Mouse (Mus musculus) midbrain, embryonic 11.5 days (tissue): Measurements from ENCODE around the gene Cdk4. TPM values are rescaled to one million over a fixed set of nuclear protein-coding genes. Genes with fewer than 3 reads are reported as not detected.

Experiments used
- ATAC-seq: fragments of 200-750 bp; cut with Nextera tagmentation; 2 replicates; pipeline ENCODE4 v1.8.0; 2017; ENCODE audit warnings: moderate TSS enrichment, moderate library complexity; ENCODE audit not compliant: low FRiP score
- DNase-seq: peaks from one replicate; pipeline ENCODE4 v3.0.0; 2015; ENCODE audit warnings: low spot score; ENCODE audit errors: missing footprints
- H3K27ac ChIP-seq: fragments of 300-500 bp; sonication (generic); 2 replicates; pipeline ENCODE4 v1.5.1; 2014; ENCODE audit warnings: low read depth, low read length
- H3K27me3 ChIP-seq: fragments of 300-500 bp; sonication (generic); 2 replicates; pipeline ENCODE4 v1.6.1; 2014; ENCODE audit warnings: mild to moderate bottlenecking, low read length, moderate library complexity, mixed read lengths; ENCODE audit not compliant: control insufficient read depth, insufficient read depth
- H3K36me3 ChIP-seq: fragments of 300-500 bp; sonication (generic); 2 replicates; pipeline ENCODE4 v1.6.1; 2014; ENCODE audit warnings: mild to moderate bottlenecking, low read length, moderate library complexity, mixed read lengths; ENCODE audit not compliant: control insufficient read depth, insufficient read depth
- H3K4me1 ChIP-seq: fragments of 300-500 bp; sonication (generic); 2 replicates; pipeline ENCODE4 v1.6.1; 2014; ENCODE audit warnings: low read length; ENCODE audit not compliant: control insufficient read depth, insufficient read depth
- H3K4me2 ChIP-seq: fragments of 300-500 bp; sonication (generic); 2 replicates; pipeline ENCODE4 v1.6.1; 2014; ENCODE audit warnings: mild to moderate bottlenecking, moderate library complexity
- H3K4me3 ChIP-seq: fragments of 300-500 bp; sonication (generic); 2 replicates; pipeline ENCODE4 v1.5.1; 2014; ENCODE audit warnings: low read depth, low read length
- H3K9ac ChIP-seq: fragments of 300-500 bp; sonication (generic); 2 replicates; pipeline ENCODE4 v1.6.1; 2014; ENCODE audit warnings: low read length
- H3K9me3 ChIP-seq: fragments of 300-500 bp; sonication (generic); 2 replicates; pipeline ENCODE4 v1.6.1; 2016; ENCODE audit warnings: low read length; ENCODE audit not compliant: control insufficient read depth
- WGBS: fragments of 180-500 bp; shearing (Covaris S2); extraction: QIAGEN DNeasy Blood & Tissue Kit; methylation state at CpG from one replicate; pipeline ENCODE4 v1.1.7; 2014; 5-methylcytosine and 5-hydroxymethylcytosine counted together
- polyA plus RNA-seq: library from polyadenylated mRNA; unstranded; fragments of >200 nt; fragmentation: Nextera tagmentation; extraction: Ambion mirVana; gene quantifications from 2 replicates; pipeline ENCODE4 v1.2.1, GENCODE M21; 2014

Cdk4 gene
- 2,818 and 2,848 TPM in 2 replicates for polyA plus RNA-seq

DNA sequence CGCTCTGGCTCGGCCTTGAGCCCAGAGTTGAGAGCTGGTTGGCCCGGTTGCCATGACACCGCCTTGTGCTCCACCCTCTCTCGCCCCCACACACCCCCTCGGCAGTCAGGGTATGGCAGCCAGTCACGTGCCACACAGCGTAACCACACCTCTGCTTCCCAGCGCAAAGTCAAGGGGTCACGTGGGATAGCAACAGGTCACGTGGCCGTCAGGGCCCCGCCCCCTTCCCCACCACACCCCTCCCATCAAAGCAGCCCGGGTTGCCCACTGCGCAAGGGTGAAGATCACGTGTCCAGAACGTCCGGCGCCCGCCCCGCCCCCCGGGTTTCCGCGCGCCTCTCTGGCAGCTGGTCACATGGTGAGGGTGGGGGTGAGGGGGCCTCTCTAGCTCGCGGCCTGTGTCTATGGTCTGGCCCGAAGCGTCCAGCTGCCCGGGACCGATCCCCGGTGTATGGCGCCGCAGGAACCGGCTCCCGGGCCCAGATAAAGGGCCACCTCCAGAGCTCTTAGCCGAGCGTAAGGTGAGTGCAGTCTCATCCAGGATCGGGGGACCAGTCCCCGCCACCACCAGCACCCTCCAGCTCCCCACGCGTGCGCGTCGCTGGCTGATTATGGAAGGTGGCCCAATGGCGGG lies at the start of gene Cdk4:
Gene Cdk4, plus strand, starts transcription at position 296 of the 634 bp plus-strand sequence.
- no peaks in the 10 kb centered on the region for H3K9me3 ChIP-seq
- DNase-seq: peak; percentile 100
- H3K36me3 ChIP-seq: peaks cover 32% of the 10 kb centered on the region
- WGBS: under 1% methylated on average over 46 of the region's 46 CpGs
- peak; percentile 93 for ATAC-seq
- H3K4me3 ChIP-seq: peak within 1 kb of the TSS; percentile 65
- peaks cover 27% of the 10 kb centered on the region for H3K4me1 ChIP-seq
- H3K27ac ChIP-seq: peak within 1 kb of the TSS; percentile 82
- no peaks in the 10 kb centered on the region; the same call in 1 of the 2 replicates for H3K27me3 ChIP-seq
- H3K4me2 ChIP-seq: peak within 1 kb of the TSS; percentile 77
- peak within 1 kb of the TSS; percentile 100 for H3K9ac ChIP-seq

- H3K9ac ChIP-seq: no peak overlapping the region
- ATAC-seq: no peak
- WGBS: 59% methylated on average over 5 of the region's 5 CpGs
- H3K27me3 ChIP-seq: no peaks in the 10 kb centered on the region
- no peaks in the 10 kb centered on the region for H3K4me1 ChIP-seq
- no peak overlapping the region for H3K4me2 ChIP-seq
- H3K27ac ChIP-seq: no peak overlapping the region
- peak; percentile 76 for DNase-seq
- no peak overlapping the region for H3K4me3 ChIP-seq
- H3K9me3 ChIP-seq: no peaks in the 10 kb centered on the region
- no peaks in the 10 kb centered on the region for H3K36me3 ChIP-seq
Measured at GRCm38 (mm10) chr10:127016488-127016887, 46.8 kb upstream of the Cdk4 start.

DNA sequence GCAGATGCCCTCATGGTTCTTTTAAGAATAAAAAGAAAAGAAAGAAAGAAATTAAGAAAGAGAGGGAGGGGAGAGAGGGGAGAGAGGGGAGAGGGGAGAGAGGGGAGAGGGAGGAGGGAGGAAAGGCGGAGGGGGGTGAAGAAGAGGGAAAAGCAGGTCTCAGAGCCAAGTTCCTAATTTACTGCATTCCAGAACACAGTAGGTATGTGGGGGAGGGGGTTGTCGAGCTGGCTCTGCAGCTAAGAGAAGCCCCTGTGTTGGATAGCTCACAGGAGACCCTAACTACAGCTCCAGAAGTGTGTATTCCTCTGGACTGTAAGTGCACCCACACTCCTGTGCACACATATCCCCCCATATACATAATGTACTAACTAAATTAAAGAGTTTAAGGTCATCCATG lies 46.3 kb upstream of the Cdk4 start:
- H3K4me2 ChIP-seq: no peak overlapping the region
- no peaks in the 10 kb centered on the region; the same call in 1 of the 2 replicates for H3K36me3 ChIP-seq
- no peak overlapping the region for H3K4me3 ChIP-seq
- 20% methylated on average over 2 of the region's 2 CpGs for WGBS
- DNase-seq (peak; percentile 81), ATAC-seq (no peak)
- H3K27ac ChIP-seq: no peak overlapping the region
- H3K4me1 ChIP-seq: no peaks in the 10 kb centered on the region
- no peaks in the 10 kb centered on the region for H3K9me3 ChIP-seq
- H3K9ac ChIP-seq: no peak overlapping the region
- H3K27me3 ChIP-seq: no peaks in the 10 kb centered on the region

GRCm38 (mm10) chr10:127018422-127018821 lies 44.9 kb upstream of the Cdk4 start:
- Histone ChIP-seq H3K4me2 (no peak overlapping the region), H3K4me3 (no peak overlapping the region), H3K27ac (no peak overlapping the region), H3K9ac (no peak overlapping the region), H3K36me3 (no peaks in the 10 kb centered on the region; the same call in none of the 2 replicates), H3K27me3 (no peaks in the 10 kb centered on the region), H3K9me3 (no peaks in the 10 kb centered on the region), H3K4me1 (no peaks in the 10 kb centered on the region)
- peak; percentile 41 for DNase-seq
- no peak for ATAC-seq
- 81% methylated on average over 16 of the region's 16 CpGs for WGBS

DNA sequence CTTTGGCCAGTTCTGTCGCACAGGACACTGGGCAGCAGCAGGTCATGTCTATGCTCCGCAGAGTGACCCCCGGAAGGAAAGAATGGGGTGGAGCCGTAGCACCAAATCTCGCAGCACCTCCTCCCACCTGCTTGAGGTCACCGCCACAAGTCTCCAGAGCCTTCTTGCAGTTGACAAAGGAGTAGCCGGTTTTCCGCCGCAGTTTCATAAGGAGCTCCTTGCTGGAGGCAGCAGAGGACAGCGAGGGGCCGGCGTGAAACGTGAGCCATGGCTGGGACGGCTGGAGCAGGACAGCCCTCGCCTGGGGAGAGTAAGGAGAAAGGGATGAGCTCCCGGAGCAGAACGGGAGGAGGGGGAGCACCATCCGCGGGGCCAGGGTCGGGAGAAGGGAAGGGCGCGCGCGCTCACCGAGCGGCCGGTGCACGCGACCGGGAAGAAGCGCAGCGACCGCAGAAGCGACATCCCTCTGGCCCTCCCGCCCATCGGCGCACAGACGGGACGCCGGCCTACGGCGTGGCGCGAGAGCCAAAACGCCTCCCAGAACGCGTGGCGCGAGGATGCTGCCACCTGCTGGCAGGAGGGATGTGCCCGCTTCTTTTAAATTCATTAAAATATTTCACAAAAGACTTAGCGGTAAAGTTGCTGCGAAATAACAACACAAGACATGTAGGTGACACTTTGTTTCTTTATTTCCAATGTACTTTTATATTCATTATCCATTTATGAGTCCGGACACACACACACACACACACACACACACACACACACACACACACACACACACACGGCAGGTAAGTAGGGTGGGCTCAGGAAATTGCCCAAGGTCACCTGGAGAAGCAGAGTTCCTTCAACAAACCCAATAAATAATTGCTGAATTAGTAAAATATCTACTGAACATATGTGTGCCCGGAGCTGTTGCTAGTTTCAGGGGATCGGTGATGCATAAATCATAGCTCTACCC lies 32.7 kb upstream of the Cdk4 start, which contains the start of gene Tsfm:
Gene Tsfm, minus strand, starts transcription at position 505 of the 961 bp plus-strand sequence.
- Histone ChIP-seq H3K9ac (peak within 1 kb of the TSS; percentile 96), H3K4me2 (peak within 1 kb of the TSS; percentile 69), H3K4me3 (peak within 1 kb of the TSS; percentile 88), H3K27me3 (no peaks in the 10 kb centered on the region), H3K36me3 (peaks cover 16% of the 10 kb centered on the region), H3K9me3 (no peaks in the 10 kb centered on the region), H3K4me1 (peaks cover 4% of the 10 kb centered on the region; the same call in 1 of the 2 replicates), H3K27ac (peak within 1 kb of the TSS; percentile 65)
- WGBS: 6% methylated on average over 56 of the region's 56 CpGs
- ATAC-seq: peak; percentile 91
- peak; percentile 99 for DNase-seq

GRCm38 (mm10) chr10:127033301-127033741 lies 30.0 kb upstream of the Cdk4 start:
- no peak overlapping the region for H3K4me3 ChIP-seq
- 81% methylated on average over 8 of the region's 8 CpGs for WGBS
- H3K4me1 ChIP-seq: peaks cover 4% of the 10 kb centered on the region; the same call in 1 of the 2 replicates
- no peaks in the 10 kb centered on the region for H3K27me3 ChIP-seq
- H3K36me3 ChIP-seq: peaks cover 2% of the 10 kb centered on the region
- no peak overlapping the region for H3K27ac ChIP-seq
- no peak overlapping the region for H3K9ac ChIP-seq
- ATAC-seq (no peak), DNase-seq (peak; percentile 57)
- H3K4me2 ChIP-seq: no peak overlapping the region
- no peaks in the 10 kb centered on the region for H3K9me3 ChIP-seq

DNA sequence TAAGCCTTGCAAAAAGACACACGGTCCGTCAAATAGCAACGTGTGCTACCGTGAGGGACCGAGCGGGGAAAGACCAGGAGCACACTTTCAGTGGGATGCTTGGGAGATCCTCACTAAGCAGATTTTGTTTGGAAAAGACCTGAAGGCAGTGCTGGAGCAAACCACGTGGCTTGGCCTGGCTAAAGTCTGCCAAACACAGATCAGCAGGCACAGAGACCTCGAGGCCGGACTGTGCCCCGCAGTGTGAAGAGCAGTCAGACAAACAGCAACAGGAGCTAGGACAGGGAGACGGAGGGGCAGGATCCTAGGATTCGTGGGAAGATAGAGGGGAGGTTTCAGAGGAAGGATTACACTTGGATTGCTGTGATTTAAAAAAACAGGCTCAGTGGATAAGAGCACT lies 27.1 kb upstream of the Cdk4 start:
- Histone ChIP-seq H3K27ac (no peak overlapping the region), H3K4me3 (no peak overlapping the region), H3K4me2 (no peak overlapping the region), H3K9me3 (no peaks in the 10 kb centered on the region), H3K36me3 (no peaks in the 10 kb centered on the region), H3K4me1 (no peaks in the 10 kb centered on the region), H3K9ac (no peak overlapping the region), H3K27me3 (no peaks in the 10 kb centered on the region)
- ATAC-seq (no peak), DNase-seq (no peak)
- 82% methylated on average over 12 of the region's 12 CpGs for WGBS

- Histone ChIP-seq H3K4me3 (no peak overlapping the region), H3K9me3 (no peaks in the 10 kb centered on the region), H3K4me1 (peaks cover 5% of the 10 kb centered on the region), H3K4me2 (no peak overlapping the region), H3K27ac (no peak overlapping the region), H3K36me3 (no peaks in the 10 kb centered on the region), H3K9ac (no peak overlapping the region), H3K27me3 (no peaks in the 10 kb centered on the region)
- WGBS: 79% methylated on average over 12 of the region's 12 CpGs
- peak; percentile 8 for DNase-seq
- no peak for ATAC-seq
Measured at GRCm38 (mm10) chr10:127037641-127038040, 25.7 kb upstream of the Cdk4 start.
